Mouse (Mus musculus): ENCODE measurements around the gene Olfr1338.
"Not testable (repeated sequence)": the region's sequence is repeated elsewhere in the genome, so short reads cannot be mapped to it uniquely, and the experiment has no call there.

Olfr1338 gene

GRCm38 (mm10) chr4:118758637-118759036 is at the start of gene Olfr1338:
Gene Olfr1338 (minus strand): TSS chr4:118758737.
- DNase-seq (ENCODE audit: low read depth in 2 of 2, low spot score in 2 of 2) = no peak

DNA sequence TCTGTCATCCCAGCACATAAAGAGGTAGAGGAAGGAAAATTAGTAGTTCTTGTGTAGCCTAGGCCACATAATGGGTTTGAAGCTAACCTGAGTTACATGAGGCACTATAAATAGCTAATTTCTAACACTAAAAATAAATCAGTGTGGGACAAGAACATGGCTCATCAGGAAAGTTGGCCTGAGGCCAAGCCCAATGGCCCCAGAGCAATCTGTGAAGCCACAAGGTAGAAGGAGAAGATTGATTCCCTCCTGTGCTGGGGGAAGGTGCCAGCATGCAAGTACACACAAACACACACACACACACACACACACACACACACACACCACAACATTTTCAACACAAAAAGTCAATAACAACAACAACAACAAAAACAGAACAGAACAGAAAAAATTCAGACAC is 34.3 kb upstream of the Olfr1338 start:
- not testable (repeated sequence) for DNase-seq (ENCODE audit: low read depth in 2 of 2, low spot score in 2 of 2)

DNA sequence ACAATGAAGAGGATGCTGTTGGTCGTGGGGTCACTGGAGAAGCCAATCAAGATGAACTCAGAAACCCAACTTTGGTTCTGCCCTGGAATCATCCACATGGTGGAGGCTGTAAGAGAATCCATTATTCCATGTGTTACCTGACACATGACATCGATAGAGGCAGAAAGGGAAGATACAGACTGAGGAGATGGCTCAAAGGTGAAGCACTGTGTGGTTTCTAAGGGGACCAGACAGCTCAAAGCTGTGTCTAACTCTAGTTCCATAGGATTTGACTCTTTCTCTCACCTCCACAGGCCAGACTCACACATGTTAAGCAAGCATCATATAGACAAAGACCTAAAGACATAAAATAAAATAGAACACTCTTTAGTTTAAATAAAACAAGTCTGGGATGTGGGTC is 23.9 kb upstream of the Olfr1338 start, which contains the start of gene Olfr1337:
Gene Olfr1337 (minus strand): TSS at position 101 of the 400 bp plus-strand sequence.
- no peak for DNase-seq (ENCODE audit: low read depth in 2 of 2, low spot score in 2 of 2)

DNA sequence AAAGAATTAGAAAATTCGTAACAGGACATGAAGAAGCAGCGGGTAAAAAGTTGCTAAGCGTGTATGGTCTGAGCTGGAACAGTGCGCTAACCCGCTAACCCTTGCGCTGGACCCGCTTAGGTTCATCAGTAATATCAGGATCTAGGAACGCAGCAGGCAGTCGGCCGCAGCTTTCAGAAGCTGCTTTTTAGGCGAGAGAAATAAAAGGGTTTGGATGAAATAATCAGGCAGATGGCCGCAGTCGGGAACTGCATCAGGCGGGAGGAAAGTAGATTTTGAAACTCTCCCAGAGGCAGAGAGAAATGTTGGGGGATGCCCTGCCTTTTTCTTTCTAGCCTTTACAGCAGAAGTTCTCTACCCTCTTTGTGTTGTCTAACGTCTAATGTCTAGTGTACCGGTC is 16.7 kb downstream of the Olfr1338 start:
- DNase-seq (ENCODE audit: low read depth in 2 of 2, low spot score in 2 of 2) = no peak

- no peak for DNase-seq (ENCODE audit: low read depth in 2 of 2, low spot score in 2 of 2)
Observed at GRCm38 (mm10) chr4:118740988-118741698, 17.4 kb downstream of the Olfr1338 start.

DNA sequence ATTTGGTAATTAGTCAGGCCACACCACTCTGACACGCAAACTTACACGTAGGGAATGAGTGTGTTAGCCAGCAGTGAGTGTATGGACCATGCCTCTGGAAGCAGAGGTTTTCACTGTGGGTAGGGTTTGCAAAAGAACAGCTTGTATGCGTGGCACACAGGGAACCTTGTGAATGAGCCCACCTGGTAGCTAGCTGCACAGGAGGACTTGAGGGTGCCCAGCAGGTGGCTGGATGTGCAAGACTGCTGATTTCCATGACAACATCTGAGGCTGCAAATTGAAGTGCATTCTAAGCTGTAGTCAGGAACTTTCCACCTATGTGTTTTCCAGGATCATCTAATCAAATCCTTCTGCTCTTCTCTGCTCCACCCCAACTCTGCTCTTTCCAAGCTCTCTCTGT is 19.0 kb downstream of the Olfr1338 start:
- DNase-seq (ENCODE audit: low read depth in 2 of 2, low spot score in 2 of 2) = no peak

GRCm38 (mm10) chr4:118731875-118732274 is 26.7 kb downstream of the Olfr1338 start, which contains the start of gene Olfr1339:
Gene Olfr1339 (plus strand): TSS chr4:118732175.
- DNase-seq (ENCODE audit: low read depth in 2 of 2, low spot score in 2 of 2) = no peak

DNA sequence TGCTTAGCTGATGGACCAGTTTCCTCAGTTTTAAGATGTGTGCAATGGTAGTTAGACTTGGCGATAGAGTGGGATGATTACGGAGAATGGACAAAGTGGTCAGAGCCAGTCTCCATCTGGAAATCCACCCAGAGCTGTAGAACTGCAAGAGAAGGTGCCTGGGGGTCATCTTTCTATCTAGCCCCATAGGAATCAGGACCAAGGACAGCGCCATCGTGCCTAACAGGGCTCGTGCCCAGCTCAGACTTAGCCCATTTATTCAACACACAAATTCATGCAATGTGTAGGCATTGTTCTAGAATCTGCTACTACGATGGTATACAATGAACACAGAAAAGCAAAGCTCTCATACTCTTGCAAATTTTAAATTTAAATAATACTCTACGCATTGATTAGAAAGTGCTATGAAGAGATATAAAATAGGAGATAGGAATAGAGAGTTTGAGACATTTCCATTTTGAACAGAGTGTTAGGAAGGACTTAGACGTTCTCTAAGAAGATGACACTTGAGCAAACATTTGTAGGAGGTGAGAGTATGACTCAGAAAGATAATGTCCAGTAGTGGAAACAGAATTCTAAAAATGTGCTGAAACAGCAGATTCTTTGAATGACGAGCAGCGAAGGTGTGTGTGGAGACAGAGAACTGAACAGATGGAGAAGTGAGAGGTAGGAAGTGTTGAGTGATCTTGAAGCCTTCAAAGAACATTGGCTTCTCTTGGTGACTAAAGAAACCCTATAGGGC is 36.6 kb downstream of the Olfr1338 start:
- no peak for DNase-seq (ENCODE audit: low read depth in 2 of 2, low spot score in 2 of 2)

GRCm38 (mm10) chr4:118719838-118720237 is 38.7 kb downstream of the Olfr1338 start, which contains the start of gene Olfr1340:
Gene Olfr1340 (plus strand): TSS chr4:118720138.
- no peak for DNase-seq (ENCODE audit: low read depth in 2 of 2, low spot score in 2 of 2)

- DNase-seq (ENCODE audit: low read depth in 2 of 2, low spot score in 2 of 2) = no peak
Observed at GRCm38 (mm10) chr4:118711656-118712055, 46.9 kb downstream of the Olfr1338 start.

GRCm38 (mm10) chr4:118708086-118708485 is 50.5 kb downstream of the Olfr1338 start:
- no peak for DNase-seq (ENCODE audit: low read depth in 2 of 2, low spot score in 2 of 2)

- no peak for DNase-seq (ENCODE audit: low read depth in 2 of 2, low spot score in 2 of 2)
Observed at GRCm38 (mm10) chr4:118703223-118703622, 55.3 kb downstream of the Olfr1338 start, which contains the start of gene Olfr1341. Gene Olfr1341 (plus strand): TSS chr4:118703523.

Measured in CD8-positive naive resting alpha-beta T cell, adult 2 months (primary cell).